Mouse (Mus musculus): ENCODE measurements around the gene Larp7. TPM values are rescaled to one million over a fixed set of nuclear protein-coding genes. Genes with fewer than 3 reads are reported as not detected.

The Larp7 gene
- 64.4 and 78.3 TPM in 2 replicates for polyA plus RNA-seq (2014; fragmentation: Nextera tagmentation; extraction: Ambion mirVana)

DNA sequence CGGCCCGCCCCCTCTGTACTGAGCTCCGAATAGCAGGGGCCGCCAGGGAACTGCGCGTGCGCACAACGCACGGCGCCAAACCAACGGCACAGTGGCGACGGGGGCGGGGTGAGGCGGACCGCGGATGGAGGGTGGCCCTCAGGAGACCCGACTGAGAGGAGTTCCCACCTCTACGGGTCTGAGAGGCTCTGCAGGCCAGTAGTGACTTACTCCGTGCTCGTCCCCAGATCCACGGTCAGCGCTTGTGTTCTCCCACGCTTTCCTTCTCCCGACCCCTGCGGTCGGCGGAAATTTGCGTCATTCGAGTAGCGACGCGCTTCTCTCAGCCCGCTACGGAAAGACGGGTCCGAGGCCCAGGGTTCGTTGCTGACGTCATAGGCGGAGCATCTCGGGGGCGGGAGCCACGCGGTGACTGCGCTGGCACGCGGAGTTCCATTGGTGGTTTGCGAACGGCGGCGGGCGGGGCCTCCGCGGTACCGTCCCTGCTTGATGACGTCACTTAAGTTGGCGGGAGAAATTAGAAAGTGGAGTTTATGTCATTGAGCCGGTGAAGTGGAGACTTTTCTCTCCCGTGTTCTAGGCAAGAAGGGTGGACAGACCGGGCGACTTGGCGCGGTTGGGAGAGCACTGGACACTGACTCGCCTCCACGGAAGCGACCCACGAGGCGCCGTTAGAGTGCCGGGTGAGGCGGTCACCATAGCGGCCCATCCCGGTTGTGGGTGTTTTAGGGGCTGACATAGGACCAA lies at the start of gene Larp7, which contains the start of gene Zgrf1:
TSS of gene Larp7 (minus strand) at position 377 of the 747 bp plus-strand sequence.
TSS of gene Zgrf1 (plus strand) at position 517 of the 747 bp plus-strand sequence.
- H3K27me3 ChIP-seq (ENCODE audit: control insufficient read depth, insufficient read depth, low read length) = no peaks in the 10 kb centered on the region
- under 1% methylated on average over 71 of the region's 73 CpGs for WGBS

DNA sequence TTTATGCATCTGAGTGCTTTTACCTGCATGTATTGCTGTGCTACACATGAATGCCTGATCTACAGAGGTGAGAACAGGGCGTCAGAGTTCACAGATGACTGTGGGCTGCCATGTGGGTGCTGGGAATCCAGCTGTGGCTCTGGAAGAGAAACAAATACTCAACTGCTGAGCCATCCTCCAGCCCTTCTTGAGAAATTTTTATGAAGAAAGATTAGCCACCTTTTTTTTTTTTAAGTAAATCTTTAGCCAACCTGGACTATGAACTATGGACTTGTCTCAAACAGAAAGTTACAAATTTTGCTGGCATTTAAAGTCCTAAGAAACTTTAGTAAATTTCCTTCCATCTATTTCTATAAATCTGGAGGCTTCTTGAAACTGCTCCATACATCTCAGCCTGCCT lies 44.0 kb upstream of the Larp7 start:
- 83% methylated on average over 1 of the region's 1 CpGs for WGBS
- Histone ChIP-seq H3K9me3 (ENCODE audit: control insufficient read depth, low read length) (no peaks in the 10 kb centered on the region), H3K27ac (ENCODE audit: low read depth, low read length) (no peak overlapping the region), H3K36me3 (ENCODE audit: control insufficient read depth, insufficient read depth, low read length) (peaks cover 4% of the 10 kb centered on the region), H3K4me1 (ENCODE audit: control insufficient read depth, insufficient read depth, low read length) (no peaks in the 10 kb centered on the region), H3K9ac (ENCODE audit: low read length) (no peak overlapping the region), H3K4me2 (ENCODE audit: low read depth) (no peak overlapping the region), H3K4me3 (ENCODE audit: low read depth, low read length) (no peak overlapping the region), H3K27me3 (ENCODE audit: control insufficient read depth, insufficient read depth, low read length) (no peaks in the 10 kb centered on the region)
- ATAC-seq (ENCODE audit: insufficient read depth, low FRiP score, low TSS enrichment) = no peak
- DNase-seq (ENCODE audit: low spot score) = no peak

More for the DNA sequence above, at the start of gene Larp7, which contains the start of gene Zgrf1:
- H3K4me1 ChIP-seq (ENCODE audit: control insufficient read depth, insufficient read depth, low read length) = peaks cover 3% of the 10 kb centered on the region; the same call in 1 of the 2 replicates
- H3K9me3 ChIP-seq (ENCODE audit: control insufficient read depth, low read length) = no peaks in the 10 kb centered on the region
- H3K4me2 ChIP-seq (ENCODE audit: low read depth) = peak within 1 kb of the TSS; percentile 64
- peak within 1 kb of the TSS; percentile 80 for H3K4me3 ChIP-seq (ENCODE audit: low read depth, low read length)
- peaks cover 5% of the 10 kb centered on the region; the same call in 1 of the 2 replicates for H3K36me3 ChIP-seq (ENCODE audit: control insufficient read depth, insufficient read depth, low read length)
- H3K9ac ChIP-seq (ENCODE audit: low read length) = peak within 1 kb of the TSS; percentile 71
- ATAC-seq (ENCODE audit: insufficient read depth, low FRiP score, low TSS enrichment) = peak; percentile 99
- peak within 1 kb of the TSS; percentile 68 for H3K27ac ChIP-seq (ENCODE audit: low read depth, low read length)
- peak; percentile 99 for DNase-seq (ENCODE audit: low spot score)

DNA sequence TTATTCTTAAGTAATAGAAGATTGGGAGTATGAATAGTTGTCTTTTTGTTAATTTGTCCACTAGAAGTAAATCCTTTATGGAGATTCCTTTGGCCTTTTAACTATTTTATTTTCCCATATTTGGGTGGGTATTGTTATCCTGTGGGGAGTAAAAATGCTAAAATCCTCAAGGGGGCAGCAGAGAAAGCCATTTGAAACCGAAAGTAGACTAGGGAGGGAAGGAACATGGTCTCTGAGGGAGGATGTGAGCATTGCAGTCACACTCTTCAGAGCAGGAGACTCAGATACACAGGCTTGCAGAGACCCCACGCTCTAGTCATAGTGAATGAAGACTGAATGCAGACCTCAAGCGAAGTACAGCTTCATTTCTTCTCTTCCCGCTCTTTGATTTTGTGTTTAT lies 19.4 kb upstream of the Larp7 start:
- Histone ChIP-seq H3K4me1 (ENCODE audit: control insufficient read depth, insufficient read depth, low read length) (no peaks in the 10 kb centered on the region), H3K27ac (ENCODE audit: low read depth, low read length) (no peak overlapping the region), H3K4me3 (ENCODE audit: low read depth, low read length) (no peak overlapping the region), H3K9me3 (ENCODE audit: control insufficient read depth, low read length) (no peaks in the 10 kb centered on the region), H3K27me3 (ENCODE audit: control insufficient read depth, insufficient read depth, low read length) (no peaks in the 10 kb centered on the region), H3K4me2 (ENCODE audit: low read depth) (no peak overlapping the region), H3K9ac (ENCODE audit: low read length) (no peak overlapping the region), H3K36me3 (ENCODE audit: control insufficient read depth, insufficient read depth, low read length) (peaks cover 6% of the 10 kb centered on the region)
- no peak for DNase-seq (ENCODE audit: low spot score)
- 60% methylated on average over 4 of the region's 4 CpGs for WGBS
- ATAC-seq (ENCODE audit: insufficient read depth, low FRiP score, low TSS enrichment) = peak; percentile 41; the same call in 1 of the 2 replicates

DNA sequence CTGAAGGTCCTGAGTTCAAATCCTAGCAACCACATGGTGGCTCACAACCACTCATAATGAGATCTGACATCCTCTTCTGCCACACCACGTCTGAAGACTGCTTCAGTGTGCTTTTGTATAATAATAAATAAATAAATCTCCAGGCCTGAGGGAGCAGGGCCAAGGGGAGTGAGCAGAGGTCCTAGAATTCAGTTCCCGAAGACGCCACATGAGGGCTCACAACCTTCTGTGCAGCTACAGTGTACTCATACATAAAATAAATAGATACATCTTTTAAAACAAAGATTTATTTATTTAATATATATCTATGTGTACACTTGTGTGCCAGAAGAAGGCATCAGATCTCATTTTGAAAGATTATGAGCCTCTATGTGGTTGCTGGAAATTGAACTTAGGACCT lies 12.0 kb upstream of the Larp7 start:
- ATAC-seq (ENCODE audit: insufficient read depth, low FRiP score, low TSS enrichment) (no peak), DNase-seq (ENCODE audit: low spot score) (no peak)
- H3K27ac ChIP-seq (ENCODE audit: low read depth, low read length) = no peak overlapping the region
- H3K4me2 ChIP-seq (ENCODE audit: low read depth) = no peak overlapping the region
- H3K9ac ChIP-seq (ENCODE audit: low read length) = no peak overlapping the region
- H3K36me3 ChIP-seq (ENCODE audit: control insufficient read depth, insufficient read depth, low read length) = peaks cover 5% of the 10 kb centered on the region
- 82% methylated on average over 3 of the region's 3 CpGs for WGBS
- H3K27me3 ChIP-seq (ENCODE audit: control insufficient read depth, insufficient read depth, low read length) = no peaks in the 10 kb centered on the region
- no peaks in the 10 kb centered on the region for H3K9me3 ChIP-seq (ENCODE audit: control insufficient read depth, low read length)
- H3K4me1 ChIP-seq (ENCODE audit: control insufficient read depth, insufficient read depth, low read length) = no peaks in the 10 kb centered on the region
- no peak overlapping the region for H3K4me3 ChIP-seq (ENCODE audit: low read depth, low read length)

DNA sequence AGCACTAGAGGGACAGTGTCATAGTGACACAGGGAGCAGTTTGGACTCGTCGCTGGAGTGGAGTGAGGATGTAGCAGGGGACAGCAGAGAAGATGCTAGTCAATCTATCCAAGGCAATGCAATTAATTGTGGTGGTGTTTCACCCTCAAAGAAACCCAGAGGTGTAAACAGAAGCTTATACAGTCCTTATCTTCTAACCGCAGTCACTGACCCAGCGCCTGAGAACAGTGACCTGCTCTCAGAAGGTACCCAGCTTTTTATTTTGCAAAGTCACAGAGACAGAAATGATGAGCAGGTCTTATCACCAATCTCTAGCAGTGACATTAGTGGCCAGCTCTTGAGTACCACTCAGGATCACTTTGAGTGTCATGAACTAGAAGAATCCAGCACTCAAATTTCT lies 9.8 kb upstream of the Larp7 start:
- ATAC-seq (ENCODE audit: insufficient read depth, low FRiP score, low TSS enrichment) = no peak
- Histone ChIP-seq H3K9ac (ENCODE audit: low read length) (no peak overlapping the region), H3K4me2 (ENCODE audit: low read depth) (no peak overlapping the region), H3K4me3 (ENCODE audit: low read depth, low read length) (no peak overlapping the region), H3K9me3 (ENCODE audit: control insufficient read depth, low read length) (no peaks in the 10 kb centered on the region), H3K36me3 (ENCODE audit: control insufficient read depth, insufficient read depth, low read length) (peaks cover 2% of the 10 kb centered on the region; the same call in 1 of the 2 replicates), H3K4me1 (ENCODE audit: control insufficient read depth, insufficient read depth, low read length) (no peaks in the 10 kb centered on the region), H3K27me3 (ENCODE audit: control insufficient read depth, insufficient read depth, low read length) (no peaks in the 10 kb centered on the region), H3K27ac (ENCODE audit: low read depth, low read length) (no peak overlapping the region)
- no peak for DNase-seq (ENCODE audit: low spot score)
- 98% methylated on average over 4 of the region's 4 CpGs for WGBS

DNA sequence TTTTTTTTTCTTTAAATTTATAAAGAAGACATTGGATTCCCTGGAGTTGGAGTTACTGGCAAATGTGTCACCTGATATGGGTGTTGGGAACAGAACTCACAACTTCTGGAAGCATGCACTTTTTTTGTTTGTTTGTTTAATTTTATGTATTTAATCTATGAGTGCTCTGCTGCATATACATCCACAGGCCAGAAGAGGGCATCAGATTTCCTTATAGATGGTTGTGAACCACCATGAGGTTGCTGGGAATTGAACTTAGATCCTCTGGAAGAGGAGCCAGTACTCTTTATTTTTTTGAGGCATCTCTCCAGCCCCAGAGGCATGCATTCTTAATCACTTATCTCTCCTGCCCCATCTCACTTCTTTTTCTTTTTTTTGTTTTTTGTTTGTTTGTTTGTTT lies 5.1 kb upstream of the Larp7 start:
- DNase-seq (ENCODE audit: low spot score) = no peak
- Histone ChIP-seq H3K4me1 (ENCODE audit: control insufficient read depth, insufficient read depth, low read length) (peaks cover 3% of the 10 kb centered on the region; the same call in 1 of the 2 replicates), H3K27ac (ENCODE audit: low read depth, low read length) (no peak overlapping the region), H3K27me3 (ENCODE audit: control insufficient read depth, insufficient read depth, low read length) (no peaks in the 10 kb centered on the region), H3K4me3 (ENCODE audit: low read depth, low read length) (no peak overlapping the region), H3K9ac (ENCODE audit: low read length) (no peak overlapping the region), H3K9me3 (ENCODE audit: control insufficient read depth, low read length) (no peaks in the 10 kb centered on the region), H3K4me2 (ENCODE audit: low read depth) (no peak overlapping the region), H3K36me3 (ENCODE audit: control insufficient read depth, insufficient read depth, low read length) (peaks cover 5% of the 10 kb centered on the region)
- no peak for ATAC-seq (ENCODE audit: insufficient read depth, low FRiP score, low TSS enrichment)

DNA sequence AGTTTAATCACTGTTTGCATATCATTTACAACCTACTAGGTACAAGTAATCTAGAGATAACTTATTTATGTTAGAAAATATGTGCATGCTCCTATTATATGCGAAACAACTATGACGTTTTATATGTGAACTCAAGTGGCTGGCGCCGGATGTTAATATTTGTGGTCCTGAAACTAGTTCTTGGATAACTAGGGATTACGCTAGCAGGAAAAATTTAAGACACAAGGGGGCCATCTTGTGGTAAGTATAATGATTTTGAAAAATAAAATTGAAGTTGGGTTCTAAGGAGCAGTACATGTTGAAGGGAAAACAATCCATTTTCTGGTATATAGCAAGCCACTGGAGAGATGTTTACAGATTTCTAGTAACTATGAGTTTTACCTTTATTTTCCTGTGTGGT lies 1.6 kb upstream of the Larp7 start:
- Histone ChIP-seq H3K9ac (ENCODE audit: low read length) (no peak overlapping the region), H3K27me3 (ENCODE audit: control insufficient read depth, insufficient read depth, low read length) (no peaks in the 10 kb centered on the region), H3K9me3 (ENCODE audit: control insufficient read depth, low read length) (no peaks in the 10 kb centered on the region), H3K4me3 (ENCODE audit: low read depth, low read length) (no peak overlapping the region), H3K27ac (ENCODE audit: low read depth, low read length) (no peak overlapping the region), H3K36me3 (ENCODE audit: control insufficient read depth, insufficient read depth, low read length) (peaks cover 5% of the 10 kb centered on the region; the same call in 1 of the 2 replicates), H3K4me1 (ENCODE audit: control insufficient read depth, insufficient read depth, low read length) (peaks cover 3% of the 10 kb centered on the region; the same call in 1 of the 2 replicates), H3K4me2 (ENCODE audit: low read depth) (peak overlapping the region; percentile 64; the same call in 1 of the 2 replicates)
- DNase-seq (ENCODE audit: low spot score) = no peak
- WGBS = 80% methylated on average over 5 of the region's 5 CpGs
- no peak for ATAC-seq (ENCODE audit: insufficient read depth, low FRiP score, low TSS enrichment)

DNA sequence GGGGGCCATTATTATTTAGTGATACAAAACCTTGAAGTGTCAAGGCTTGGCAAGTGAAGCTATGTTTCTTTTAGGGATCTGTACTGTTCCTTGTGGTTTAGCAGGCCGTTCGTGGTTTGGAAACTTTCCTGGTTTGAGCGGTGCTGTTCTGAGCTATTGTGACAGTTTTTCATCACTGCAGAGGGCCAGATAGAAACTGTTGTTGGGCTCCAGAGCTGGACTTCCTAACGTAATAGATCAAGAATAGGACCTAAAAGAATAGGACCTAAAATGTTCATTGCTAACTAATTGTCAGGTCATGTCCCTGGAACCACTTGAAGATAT lies 533 bp upstream of the Larp7 start:
- H3K9ac ChIP-seq (ENCODE audit: low read length) = peak overlapping the region; percentile 64
- H3K27me3 ChIP-seq (ENCODE audit: control insufficient read depth, insufficient read depth, low read length) = no peaks in the 10 kb centered on the region
- peaks cover 3% of the 10 kb centered on the region; the same call in 1 of the 2 replicates for H3K4me1 ChIP-seq (ENCODE audit: control insufficient read depth, insufficient read depth, low read length)
- H3K4me3 ChIP-seq (ENCODE audit: low read depth, low read length) = peak overlapping the region; percentile 80
- no peak overlapping the region for H3K27ac ChIP-seq (ENCODE audit: low read depth, low read length)
- DNase-seq (ENCODE audit: low spot score) (no peak), ATAC-seq (ENCODE audit: insufficient read depth, low FRiP score, low TSS enrichment) (no peak)
- H3K4me2 ChIP-seq (ENCODE audit: low read depth) = peak overlapping the region; percentile 64
- WGBS = 2% methylated on average over 4 of the region's 4 CpGs
- no peaks in the 10 kb centered on the region for H3K9me3 ChIP-seq (ENCODE audit: control insufficient read depth, low read length)
- H3K36me3 ChIP-seq (ENCODE audit: control insufficient read depth, insufficient read depth, low read length) = peaks cover 5% of the 10 kb centered on the region; the same call in 1 of the 2 replicates

All from neural tube, embryonic 11.5 days (tissue).